Mouse (Mus musculus): ENCODE measurements around the gene Sorbs1.

GRCm38 (mm10) chr19:40305456-40305855 is 208.1 kb downstream of the Sorbs1 start:
- TF ChIP-seq EP300 (IDR thresholded peaks at IDR 0.05; ENCODE audit: low read depth) (no peak), CTCF (IDR thresholded peaks at IDR 0.05; ENCODE audit: low read depth) (no peak)
